Mouse (Mus musculus) urinary bladder, adult 2 months (tissue): Measurements from ENCODE around the gene Ppl. TPM values are rescaled to one million over a fixed set of nuclear protein-coding genes. Genes with fewer than 3 reads are reported as not detected.

Experiments used
- DNase-seq: peaks from one replicate; pipeline ENCODE4 v3.0.0; 2022; ENCODE audit warnings: low spot score
- polyA plus RNA-seq: library from polyadenylated mRNA; depleted of rRNA; stranded (reverse); fragments of >200 nt; gene quantifications from 2 replicates; pipeline ENCODE4 v1.2.3, GENCODE M21; 2012

Ppl gene
- polyA plus RNA-seq, 1 experiment, result 22.7 TPM

GRCm38 (mm10) chr16:5123476-5123875 is 8.7 kb downstream of the Ppl start:
- no peak for DNase-seq

- DNase-seq, result no peak
Observed at GRCm38 (mm10) chr16:5119845-5120244, 12.4 kb downstream of the Ppl start.

- DNase-seq, result no peak
Observed at GRCm38 (mm10) chr16:5119385-5119784, 12.8 kb downstream of the Ppl start.

GRCm38 (mm10) chr16:5113582-5113981 is 18.6 kb downstream of the Ppl start:
- no peak for DNase-seq

- no peak for DNase-seq
Observed at GRCm38 (mm10) chr16:5113002-5113550, 19.1 kb downstream of the Ppl start.

DNA sequence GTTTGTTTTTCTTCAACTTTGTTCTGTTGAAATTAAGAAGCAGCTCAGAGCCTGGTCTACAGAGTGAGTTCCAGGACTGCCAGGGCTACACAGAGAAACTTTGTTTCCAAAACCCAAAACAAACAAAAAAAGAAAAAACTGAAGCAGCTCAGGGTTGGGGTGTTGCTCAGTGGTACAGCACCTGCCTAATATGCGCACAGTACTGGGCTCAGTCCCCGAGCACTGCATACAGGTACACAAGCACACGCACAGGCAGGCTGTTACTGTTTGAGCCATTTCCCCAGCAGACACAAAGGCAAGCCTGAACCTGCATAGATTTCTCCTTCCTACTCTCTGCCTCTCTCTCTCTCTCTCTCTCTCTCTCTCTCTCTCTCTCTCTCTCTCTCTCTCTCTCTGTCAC is 21.2 kb downstream of the Ppl start:
- DNase-seq, result no peak

GRCm38 (mm10) chr16:5109877-5110276 is 22.3 kb downstream of the Ppl start:
- no peak for DNase-seq

DNA sequence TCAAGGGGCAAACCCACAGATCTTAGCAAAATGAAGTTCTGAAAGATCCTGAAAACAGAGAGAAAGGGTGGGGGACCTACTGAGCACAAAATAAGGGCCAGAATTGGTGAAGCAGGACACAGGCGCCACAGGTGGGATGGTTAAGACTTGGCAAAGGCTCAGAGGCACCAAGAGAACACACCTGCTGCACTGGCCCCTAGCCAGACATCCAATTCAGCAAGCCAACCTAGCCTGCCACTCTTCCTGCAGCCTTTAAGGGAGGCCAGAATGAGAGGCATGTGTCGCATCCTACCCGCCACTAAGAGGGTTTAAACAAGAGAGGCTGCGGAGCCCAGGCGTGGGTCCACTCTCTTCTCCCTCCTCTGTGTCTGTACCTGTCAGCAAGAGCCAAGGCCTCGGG is 31.2 kb downstream of the Ppl start:
- DNase-seq, result no peak

DNA sequence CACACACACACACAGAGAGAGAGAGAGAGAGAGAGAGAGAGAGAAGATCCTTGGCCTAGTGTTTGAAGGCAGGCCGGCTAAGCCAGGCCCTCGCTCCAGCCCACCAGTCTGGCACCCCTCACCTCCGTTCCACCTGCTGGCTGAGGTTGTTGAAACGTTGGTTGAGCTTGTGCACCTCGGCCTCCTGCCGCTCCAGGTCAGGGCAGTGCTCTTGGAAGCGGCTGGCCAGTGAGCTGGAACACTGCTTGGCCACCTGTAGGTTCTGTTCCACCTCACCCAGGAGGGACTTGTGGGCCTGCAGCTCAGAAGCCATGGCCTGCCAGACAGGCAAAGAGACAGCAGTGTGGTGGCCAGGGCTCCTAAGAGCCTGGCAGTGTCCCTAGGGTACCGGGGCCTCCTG is 35.7 kb downstream of the Ppl start:
- no peak for DNase-seq

GRCm38 (mm10) chr16:5093285-5093684 is 38.9 kb downstream of the Ppl start:
- DNase-seq, result no peak

DNA sequence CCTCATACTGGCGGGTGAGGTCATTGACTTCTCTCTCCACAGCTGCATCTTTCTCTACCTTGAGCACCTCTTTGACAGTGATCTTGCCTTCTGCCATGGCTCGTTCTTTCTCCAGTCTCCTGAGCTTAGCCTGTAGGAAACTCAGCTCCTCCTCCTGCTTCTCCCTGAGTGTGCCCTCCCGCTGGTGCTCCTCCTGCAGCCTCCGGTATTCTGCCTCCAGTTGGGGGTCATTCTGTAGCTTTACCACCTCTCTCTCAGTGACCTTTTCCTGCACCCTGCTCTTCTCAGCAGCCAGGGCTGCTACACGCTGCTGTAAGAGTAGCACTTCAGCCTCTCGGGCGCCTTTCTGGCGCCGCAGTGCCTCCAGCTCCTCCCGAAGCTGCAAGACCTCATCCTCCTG is 43.2 kb downstream of the Ppl start:
- no peak for DNase-seq

DNA sequence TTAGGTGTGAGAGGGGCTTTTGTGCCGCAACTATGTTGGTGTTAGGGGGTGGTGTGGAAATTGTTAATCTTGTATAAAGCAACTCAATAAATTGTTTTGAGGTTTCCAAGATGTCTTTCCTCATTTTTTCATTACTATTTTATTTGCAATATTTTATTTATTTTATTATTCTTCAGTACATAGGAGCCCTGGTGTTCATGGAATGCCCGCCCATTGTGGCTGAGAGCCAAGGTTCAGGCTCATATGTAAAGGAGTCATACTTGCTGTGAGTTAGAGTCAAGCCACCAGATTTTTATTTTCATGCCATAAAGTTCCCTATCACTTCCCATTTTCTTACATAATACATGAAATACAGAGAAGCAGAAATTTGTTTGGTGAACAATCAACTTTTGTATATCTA is 46.0 kb downstream of the Ppl start:
- no peak for DNase-seq

DNA sequence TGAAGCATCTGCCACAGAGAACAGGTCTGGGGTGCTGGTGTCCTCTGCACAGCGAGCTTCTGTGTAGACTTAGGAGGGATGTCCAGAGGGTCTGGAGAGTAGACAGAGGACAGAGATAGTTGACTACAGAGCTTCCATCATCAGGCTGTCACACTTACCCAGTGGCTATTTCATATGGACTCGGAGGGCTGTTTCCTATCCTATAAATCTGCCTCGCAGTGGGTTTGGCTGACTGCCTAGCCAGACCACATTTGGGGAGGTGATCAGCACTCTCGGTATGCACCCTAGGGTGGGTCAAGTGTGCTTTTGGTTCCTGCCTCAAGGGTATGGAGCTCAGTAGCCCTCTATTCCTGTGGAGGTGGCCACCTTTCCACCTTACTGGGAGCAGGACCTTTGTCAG is 47.0 kb downstream of the Ppl start:
- no peak for DNase-seq

- DNase-seq, result no peak
Observed at GRCm38 (mm10) chr16:5074341-5074740, 57.9 kb downstream of the Ppl start.

- DNase-seq, result no peak
Observed at GRCm38 (mm10) chr16:5071974-5072373, 60.2 kb downstream of the Ppl start.

GRCm38 (mm10) chr16:5070321-5070720 is 61.9 kb downstream of the Ppl start:
- no peak for DNase-seq

DNA sequence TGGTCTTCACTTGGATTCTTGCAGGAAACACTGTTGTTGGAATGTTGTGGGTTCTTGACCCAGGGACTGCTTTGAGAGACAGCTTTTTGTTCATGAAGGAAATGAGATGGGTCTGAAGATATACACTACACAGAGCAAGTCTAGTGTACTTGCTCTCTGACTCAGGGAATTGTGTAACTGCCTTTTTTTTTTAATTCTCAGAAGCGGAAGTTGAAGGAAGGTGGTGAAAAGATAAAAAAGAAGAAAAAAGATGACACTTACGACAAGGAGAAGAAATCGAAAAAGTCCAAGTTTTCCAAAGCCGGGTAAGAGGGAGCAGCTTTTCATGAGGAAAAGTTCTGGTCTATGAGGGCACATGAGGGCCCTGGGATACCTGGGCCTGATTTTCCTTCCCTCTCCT is 68.7 kb downstream of the Ppl start:
- no peak for DNase-seq

- DNase-seq, result no peak
Observed at GRCm38 (mm10) chr16:5058114-5058513, 74.1 kb downstream of the Ppl start.

- DNase-seq, result no peak
Observed at GRCm38 (mm10) chr16:5050251-5051110, 81.7 kb downstream of the Ppl start.

GRCm38 (mm10) chr16:5049774-5050234 is 82.4 kb downstream of the Ppl start, which contains the start of the genes Glyr1 and Ubn1:
Glyr1 (minus strand) TSS chr16:5049863.
Ubn1 (plus strand) TSS chr16:5050057.
- DNase-seq, result peak; percentile 95

- DNase-seq, result no peak
Observed at GRCm38 (mm10) chr16:5049182-5049773, 82.9 kb downstream of the Ppl start.

DNA sequence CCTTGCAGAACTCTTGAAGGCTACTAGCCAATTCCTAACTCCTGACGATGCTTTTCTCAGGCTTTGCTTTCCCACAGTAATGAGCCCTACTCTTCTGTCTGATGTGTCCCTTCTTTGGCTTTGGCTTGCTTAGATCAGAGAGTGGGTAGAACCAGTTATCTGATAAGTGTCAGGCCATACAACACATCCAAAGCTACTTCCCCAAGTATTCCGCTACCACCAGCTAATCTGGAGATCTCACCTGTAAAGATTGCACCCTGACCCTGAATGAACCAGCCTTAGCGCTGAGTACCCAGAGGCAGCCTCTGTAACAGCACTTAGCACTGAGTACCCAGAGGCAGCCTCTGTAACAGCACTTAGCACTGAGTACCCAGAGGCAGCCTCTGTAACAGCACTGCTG is 86.9 kb downstream of the Ppl start:
- DNase-seq, result no peak

DNA sequence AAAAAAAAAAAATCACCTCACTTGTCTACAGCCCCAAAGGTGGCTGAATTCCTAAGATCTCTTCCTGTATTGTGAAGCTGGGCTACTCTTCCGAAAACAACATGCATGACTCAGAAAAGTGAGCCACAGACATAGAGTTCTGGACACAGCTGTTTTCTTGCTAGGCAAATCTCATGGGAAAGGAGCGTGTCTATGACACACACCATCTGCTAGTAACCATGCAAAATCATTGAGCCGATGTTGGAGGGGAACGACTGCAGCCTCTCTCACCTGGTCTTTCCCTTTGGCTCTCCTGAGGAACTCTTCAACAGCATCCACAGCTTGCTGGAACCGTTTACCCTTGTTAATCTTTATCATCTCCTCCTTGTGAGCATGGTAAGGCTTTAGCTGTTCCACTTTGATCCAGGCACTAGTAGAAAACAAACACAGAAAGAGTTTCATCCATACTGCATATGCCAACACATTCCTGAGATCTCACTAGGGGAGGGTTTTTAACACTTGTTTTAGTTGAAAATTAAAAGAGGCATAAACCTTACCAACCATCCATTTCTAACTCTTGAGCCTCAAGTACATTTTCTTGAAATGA is 95.5 kb downstream of the Ppl start:
- no peak for DNase-seq
